Mouse (Mus musculus) G1E (cell line): ENCODE data around the gene Dscaml1. TPM values are rescaled to one million over a fixed set of nuclear protein-coding genes. Genes with fewer than 3 reads are reported as not detected.

Source experiments
- ATAC-seq: 2 replicates; pipeline ENCODE4 v1.8.0; 2016; ENCODE audit warnings: mild to moderate bottlenecking; ENCODE audit not compliant: insufficient number of reproducible peaks, poor library complexity, low FRiP score, severe bottlenecking; ENCODE audit errors: extremely low read depth
- DNase-seq: peaks from one replicate; pipeline ENCODE4 v3.0.0; 2012; ENCODE audit warnings: low spot score
- H3K27me3 ChIP-seq: 2 replicates; pipeline ENCODE4 v1.6.1; 2012; ENCODE audit warnings: mild to moderate bottlenecking, low read length, inconsistent platforms; ENCODE audit not compliant: insufficient read depth
- H3K36me3 ChIP-seq: replicated peaks from 2 replicates; pipeline ENCODE3; 2012; ENCODE audit warnings: mild to moderate bottlenecking, inconsistent platforms
- H3K4me1 ChIP-seq: 2 replicates; pipeline ENCODE4 v1.6.1; 2012; ENCODE audit warnings: low read depth, low read length, inconsistent platforms, mixed read lengths; ENCODE audit not compliant: insufficient read depth
- H3K4me3 ChIP-seq: 2 replicates; pipeline ENCODE4 v1.5.1; 2012; ENCODE audit warnings: low read depth, mild to moderate bottlenecking, inconsistent platforms, low read length, moderate library complexity, mixed read lengths
- H3K9me3 ChIP-seq: replicated peaks from 2 replicates; pipeline ENCODE4 v1.6.1; 2012; ENCODE audit warnings: inconsistent platforms
- CTCF ChIP-seq: IDR thresholded peaks from 2 replicates; pipeline ENCODE4 v1.5.1; 2012; ENCODE audit warnings: low read depth, low read length, inconsistent platforms, mixed read lengths
- GATA1 ChIP-seq: IDR thresholded peaks from 2 replicates; pipeline ENCODE4 v1.6.1; 2012; ENCODE audit warnings: borderline replicate concordance, low read length, inconsistent platforms, mixed read lengths
- GATA2 ChIP-seq: IDR thresholded peaks from 2 replicates; pipeline ENCODE4 v1.6.1; 2012; ENCODE audit warnings: low read depth, low read length, inconsistent platforms, borderline replicate concordance
- POLR2AphosphoS5 ChIP-seq: IDR thresholded peaks from 2 replicates; pipeline ENCODE4 v1.6.1; 2012; ENCODE audit warnings: low read depth, low read length, inconsistent platforms; ENCODE audit not compliant: insufficient replicate concordance
- TAL1 ChIP-seq: conservative IDR thresholded peaks from 2 replicates; pipeline ENCODE4 v1.6.1; 2012; ENCODE audit warnings: low read depth, low read length, inconsistent platforms, mixed read lengths
- polyA plus RNA-seq: library from polyadenylated mRNA; stranded (reverse); fragments of >175 nt; gene quantifications from 2 replicates; pipeline ENCODE4 v1.2.3, GENCODE M21; 2012
- total RNA-seq, 2 experiments: library from RNA; stranded (forward) in 1 of 2; stranded (reverse) in 1 of 2; fragments of 200-1000 nt in 1 of 2; fragments of >200 nt in 1 of 2; fragmentation: Nextera tagmentation in 1 of 2; gene quantifications; 2 replicates each; pipeline ENCODE4 v1.2.3; 2014 to 2017

Gene Dscaml1
- total and polyA plus RNA-seq, 3 experiments, result 0.22 TPM; not detected in 2

- Histone ChIP-seq H3K4me3 (no peak overlapping the region), H3K9me3 (no peaks in the 10 kb centered on the region), H3K4me1 (no peaks in the 10 kb centered on the region), H3K36me3 (no peaks in the 10 kb centered on the region), H3K27me3 (no peaks in the 10 kb centered on the region)
- no peak for DNase-seq
- no peak for ATAC-seq
- TF ChIP-seq TAL1 (no peak), GATA2 (no peak), CTCF (no peak), GATA1 (no peak), POLR2AphosphoS5 (no peak)
Observed at GRCm38 (mm10) chr9:45490899-45491298, 64.5 kb downstream of the Dscaml1 start.

- DNase-seq, result no peak
- Histone ChIP-seq H3K4me3 (no peak overlapping the region), H3K9me3 (no peaks in the 10 kb centered on the region), H3K27me3 (peaks cover 7% of the 10 kb centered on the region; the same call in 1 of the 2 replicates), H3K36me3 (no peaks in the 10 kb centered on the region), H3K4me1 (no peaks in the 10 kb centered on the region)
- no peak for ATAC-seq
- TF ChIP-seq GATA2 (no peak), GATA1 (no peak), TAL1 (no peak), CTCF (no peak), POLR2AphosphoS5 (no peak)
Observed at GRCm38 (mm10) chr9:45494889-45495288, 68.5 kb downstream of the Dscaml1 start.

GRCm38 (mm10) chr9:45496340-45496739 lies 69.9 kb downstream of the Dscaml1 start:
- peaks cover 7% of the 10 kb centered on the region; the same call in 1 of the 2 replicates for H3K27me3 ChIP-seq
- ATAC-seq (no peak), DNase-seq (no peak)
- TF ChIP-seq TAL1 (no peak), POLR2AphosphoS5 (no peak), GATA1 (no peak), GATA2 (no peak)
- no peaks in the 10 kb centered on the region for H3K36me3 ChIP-seq
- H3K4me3 ChIP-seq, result no peak overlapping the region
- no peaks in the 10 kb centered on the region for H3K9me3 ChIP-seq
- no peaks in the 10 kb centered on the region for H3K4me1 ChIP-seq

- DNase-seq, result no peak
- H3K9me3 ChIP-seq, result no peaks in the 10 kb centered on the region
- H3K4me1 ChIP-seq, result no peaks in the 10 kb centered on the region
- H3K4me3 ChIP-seq, result no peak overlapping the region
- H3K36me3 ChIP-seq, result no peaks in the 10 kb centered on the region
- ATAC-seq, result no peak
- peaks cover 7% of the 10 kb centered on the region; the same call in 1 of the 2 replicates for H3K27me3 ChIP-seq
- TF ChIP-seq GATA2 (no peak), GATA1 (no peak), CTCF (no peak), TAL1 (no peak), POLR2AphosphoS5 (no peak)
Observed at GRCm38 (mm10) chr9:45496944-45497343, 70.5 kb downstream of the Dscaml1 start.

- no peaks in the 10 kb centered on the region for H3K36me3 ChIP-seq
- no peaks in the 10 kb centered on the region for H3K9me3 ChIP-seq
- H3K4me1 ChIP-seq, result no peaks in the 10 kb centered on the region
- H3K27me3 ChIP-seq, result peaks cover 7% of the 10 kb centered on the region; the same call in 1 of the 2 replicates
- no peak for DNase-seq
- no peak for TF ChIP-seq CTCF
- no peak for TF ChIP-seq POLR2AphosphoS5
- no peak for TF ChIP-seq GATA2
- TF ChIP-seq TAL1, result no peak
- no peak for TF ChIP-seq GATA1
- no peak for ATAC-seq
- H3K4me3 ChIP-seq, result no peak overlapping the region
Observed at GRCm38 (mm10) chr9:45499267-45499666, 72.8 kb downstream of the Dscaml1 start.

GRCm38 (mm10) chr9:45500071-45500595 lies 73.7 kb downstream of the Dscaml1 start:
- peaks cover 7% of the 10 kb centered on the region; the same call in 1 of the 2 replicates for H3K27me3 ChIP-seq
- no peak overlapping the region for H3K4me3 ChIP-seq
- no peak for ATAC-seq
- H3K4me1 ChIP-seq, result no peaks in the 10 kb centered on the region
- DNase-seq, result no peak
- TF ChIP-seq CTCF, result no peak
- TF ChIP-seq GATA2, result no peak
- TF ChIP-seq GATA1, result no peak
- TF ChIP-seq POLR2AphosphoS5, result no peak
- no peak for TF ChIP-seq TAL1
- H3K9me3 ChIP-seq, result no peaks in the 10 kb centered on the region
- no peaks in the 10 kb centered on the region for H3K36me3 ChIP-seq
